Mouse (Mus musculus): ENCODE measurements around the gene Gm10912.
"Not testable (repeated sequence)": the region's sequence is repeated elsewhere in the genome, so short reads cannot be mapped to it uniquely, and the experiment has no call there.

The Gm10912 gene

GRCm38 (mm10) chr2:104068450-104068849 lies 2.8 kb downstream of the Gm10912 start, which contains the start of gene Gm10799:
Gene Gm10799 (minus strand): TSS chr2:104068550.
- DNase-seq (ENCODE audit: low spot score) = not testable (repeated sequence)

GRCm38 (mm10) chr2:104069704-104070185 lies 4.1 kb downstream of the Gm10912 start, which contains the start of gene Cd59b:
Gene Cd59b (plus strand): TSS chr2:104069849.
- DNase-seq (ENCODE audit: low spot score) = peak; percentile 65

- peak; percentile 65 for DNase-seq (ENCODE audit: low spot score)
Measured at GRCm38 (mm10) chr2:104078285-104078684, 12.7 kb downstream of the Gm10912 start.

- DNase-seq (ENCODE audit: low spot score) = not testable (repeated sequence)
Measured at GRCm38 (mm10) chr2:104081436-104082050, 15.9 kb downstream of the Gm10912 start.

GRCm38 (mm10) chr2:104082474-104082873 lies 16.8 kb downstream of the Gm10912 start:
- no peak for DNase-seq (ENCODE audit: low spot score)

- not testable (repeated sequence) for DNase-seq (ENCODE audit: low spot score)
Measured at GRCm38 (mm10) chr2:104084027-104084426, 18.4 kb downstream of the Gm10912 start.

GRCm38 (mm10) chr2:104087562-104087961 lies 21.9 kb downstream of the Gm10912 start:
- DNase-seq (ENCODE audit: low spot score) = peak; percentile 53

- no peak for DNase-seq (ENCODE audit: low spot score)
Measured at GRCm38 (mm10) chr2:104093305-104093704, 27.7 kb downstream of the Gm10912 start.

- peak; percentile 92 for DNase-seq (ENCODE audit: low spot score)
Measured at GRCm38 (mm10) chr2:104095741-104096213, 30.2 kb downstream of the Gm10912 start, which contains the start of gene Cd59a. Gene Cd59a (plus strand): TSS chr2:104095801.

- DNase-seq (ENCODE audit: low spot score) = no peak
Measured at GRCm38 (mm10) chr2:104096256-104096655, 30.6 kb downstream of the Gm10912 start.

- DNase-seq (ENCODE audit: low spot score) = not testable (repeated sequence)
Measured at GRCm38 (mm10) chr2:104096796-104097195, 31.2 kb downstream of the Gm10912 start.

GRCm38 (mm10) chr2:104097396-104097795 lies 31.8 kb downstream of the Gm10912 start:
- DNase-seq (ENCODE audit: low spot score) = not testable (repeated sequence)

- peak; percentile 52 for DNase-seq (ENCODE audit: low spot score)
Measured at GRCm38 (mm10) chr2:104098529-104099230, 33.1 kb downstream of the Gm10912 start.

- DNase-seq (ENCODE audit: low spot score) = no peak
Measured at GRCm38 (mm10) chr2:104099231-104099585, 33.6 kb downstream of the Gm10912 start.

- no peak for DNase-seq (ENCODE audit: low spot score)
Measured at GRCm38 (mm10) chr2:104099946-104100345, 34.3 kb downstream of the Gm10912 start.

- no peak for DNase-seq (ENCODE audit: low spot score)
Measured at GRCm38 (mm10) chr2:104104800-104105199, 39.2 kb downstream of the Gm10912 start.

GRCm38 (mm10) chr2:104109021-104109420 lies 43.4 kb downstream of the Gm10912 start:
- DNase-seq (ENCODE audit: low spot score) = not testable (repeated sequence)

GRCm38 (mm10) chr2:104109528-104109927 lies 43.9 kb downstream of the Gm10912 start:
- DNase-seq (ENCODE audit: low spot score) = no peak

- no peak for DNase-seq (ENCODE audit: low spot score)
Measured at GRCm38 (mm10) chr2:104110031-104110430, 44.4 kb downstream of the Gm10912 start.

GRCm38 (mm10) chr2:104111170-104111797 lies 45.7 kb downstream of the Gm10912 start:
- DNase-seq (ENCODE audit: low spot score) = not testable (repeated sequence)

GRCm38 (mm10) chr2:104113563-104113962 lies 47.9 kb downstream of the Gm10912 start:
- not testable (repeated sequence) for DNase-seq (ENCODE audit: low spot score)

- DNase-seq (ENCODE audit: low spot score) = no peak
Measured at GRCm38 (mm10) chr2:104114898-104115297, 49.3 kb downstream of the Gm10912 start.
